8 mouse cellular contexts compared by ENCODE assay signal in the genomic region with DNA sequence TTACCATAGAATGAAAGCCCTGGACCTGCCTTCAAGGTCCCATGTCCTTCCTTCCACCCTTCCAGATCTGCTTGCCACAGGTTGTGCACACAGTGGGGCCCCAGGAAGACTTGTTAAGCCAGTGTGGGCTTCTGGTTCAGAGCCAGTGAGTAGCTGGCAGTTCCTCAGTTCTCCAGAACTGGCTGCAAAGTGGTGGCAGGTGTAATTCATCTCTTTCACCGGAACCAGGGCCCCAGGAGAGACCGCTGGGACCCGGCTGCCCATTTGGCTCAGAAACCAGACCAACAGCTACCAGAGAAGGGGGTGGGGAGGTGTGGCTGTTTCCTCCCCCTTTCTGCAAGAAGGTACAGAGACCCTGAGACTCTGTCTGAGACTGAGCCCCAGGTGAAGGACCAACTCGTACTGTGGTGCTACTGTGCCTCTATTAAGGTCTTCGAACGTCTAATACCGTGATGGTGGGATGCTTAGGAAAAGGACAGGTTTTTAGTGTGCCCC. TPM values are rescaled to one million over a fixed set of nuclear protein-coding genes. Genes with fewer than 3 reads are reported as not detected.
A peak's percentile ranks its signal among the peaks of the same experiment; 100 is the strongest.
DNase-seq lines count a peak whose midpoint lies in the region; ATAC-seq and TF ChIP-seq lines count a peak whose summit lies in the region.

No protein-coding gene starts in this region.

- H3K9me3 ChIP-seq in forebrain, embryonic 15.5 days, result no peaks in the 10 kb centered on the region
- no peaks in the 10 kb centered on the region for H3K9me3 ChIP-seq in liver, embryonic 15.5 days (replicated peaks)

- DNase-seq in brain, embryonic 14.5 days (ENCODE audit: low read depth), result peak; percentile 28
- peak; percentile 21 for DNase-seq in induced T-regulatory cell, adult 2 months (ENCODE audit: low read depth)
- no peak for DNase-seq in left cerebral cortex, adult 8-10 months (ENCODE audit: low spot score in 2 of 2)
- DNase-seq in urinary bladder, postnatal 4 days (ENCODE audit: low spot score in 2 of 2), result no peak

- H3K27ac ChIP-seq in forebrain, embryonic 15.5 days (replicated peaks), result no peak overlapping the region
- H3K27ac ChIP-seq in liver, embryonic 15.5 days (replicated peaks), result no peak overlapping the region

- peak; percentile 38 for ATAC-seq in CD4-positive, CD25-positive, alpha-beta regulatory T cell, adult 4 months
- ATAC-seq in forebrain, embryonic 15.5 days (replicated peaks), result no peak
- ATAC-seq in liver, embryonic 15.5 days (ENCODE audit: insufficient read depth), result no peak
- peak; percentile 15; the same call in 1 of the 2 replicates for ATAC-seq in neutrophil, adult 5-6 weeks (ENCODE audit: extremely low read depth, insufficient number of reproducible peaks, low FRiP score, poor library complexity, severe bottlenecking)

- H3K9ac ChIP-seq in forebrain, embryonic 15.5 days (replicated peaks), result peak overlapping the region; percentile 8; the same call in 1 of the 2 replicates
- H3K9ac ChIP-seq in liver, embryonic 15.5 days, result no peak overlapping the region

- H3K4me1 ChIP-seq in forebrain, embryonic 15.5 days, result peaks cover 18% of the 10 kb centered on the region
- peaks cover 11% of the 10 kb centered on the region for H3K4me1 ChIP-seq in liver, embryonic 15.5 days (replicated peaks)

- TF ChIP-seq POLR2A in brain, embryonic 14.5 days (IDR thresholded peaks at IDR 0.05; ENCODE audit: borderline replicate concordance, extremely low read depth, insufficient read depth, insufficient read length, poor library complexity, severe bottlenecking), result no peak

- WGBS in forebrain, embryonic 15.5 days, result 6% methylated on average over 7 of the region's 7 CpGs
- 8% methylated on average over 7 of the region's 7 CpGs for WGBS in liver, embryonic 15.5 days (ENCODE audit: insufficient replicate concordance)

- no peaks in the 10 kb centered on the region for H3K27me3 ChIP-seq in forebrain, embryonic 15.5 days
- H3K27me3 ChIP-seq in liver, embryonic 15.5 days, result peaks cover 56% of the 10 kb centered on the region

- no peak for TF ChIP-seq CTCF in brain, embryonic 14.5 days (IDR thresholded peaks at IDR 0.05; ENCODE audit: borderline replicate concordance, extremely low read depth, insufficient read depth, insufficient read length)

- no peaks in the 10 kb centered on the region for H3K36me3 ChIP-seq in forebrain, embryonic 15.5 days
- H3K36me3 ChIP-seq in liver, embryonic 15.5 days (replicated peaks), result no peaks in the 10 kb centered on the region

- H3K4me3 ChIP-seq in forebrain, embryonic 15.5 days, result peak overlapping the region; percentile 65
- H3K4me3 ChIP-seq in liver, embryonic 15.5 days (replicated peaks), result peak overlapping the region; percentile 55; the same call in 1 of the 2 replicates

- H3K4me2 ChIP-seq in forebrain, embryonic 15.5 days (replicated peaks), result peak overlapping the region; percentile 97
- H3K4me2 ChIP-seq in liver, embryonic 15.5 days, result peak overlapping the region; percentile 79

RNA-seq across cellular contexts. Expression of a gene that starts 7.8 kb away (rescaled TPM):
- under 1 TPM; 0.39 to 0.61 TPM for polyA plus RNA-seq in CD4-positive, CD25-positive, alpha-beta regulatory T cell, adult 4 months (2017; shearing (Covaris generic))
- 1.4 and 1.5 TPM in 2 replicates for polyA plus RNA-seq in brain, embryonic 14.5 days (2012; rRNA removed)
- 2.4 TPM in 2 replicates for polyA plus RNA-seq in forebrain, embryonic 15.5 days (2015; fragmentation: Nextera tagmentation; extraction: Ambion mirVana)
- polyA plus RNA-seq in liver, embryonic 15.5 days (2015; fragmentation: Nextera tagmentation; extraction: Ambion mirVana), result 0.16 and 0.32 TPM in 2 replicates
- total RNA-seq in neutrophil, adult 5-6 weeks (2017), result 0.37 and 0.58 TPM in 2 replicates
- total RNA-seq in left cerebral cortex, adult 8-10 months (2022), result 10 to 100 TPM; 32.3 to 37.9 (median 33.4) TPM

RNA-seq across cellular contexts. Expression of a gene that starts 19.7 kb away (rescaled TPM):
- polyA plus RNA-seq in CD4-positive, CD25-positive, alpha-beta regulatory T cell, adult 4 months (2017; shearing (Covaris generic)), result 1 to 10 TPM; 6.6 to 10.0 TPM
- 73.2 and 79.8 TPM in 2 replicates for polyA plus RNA-seq in brain, embryonic 14.5 days (2012; rRNA removed)
- polyA plus RNA-seq in forebrain, embryonic 15.5 days (2015; fragmentation: Nextera tagmentation; extraction: Ambion mirVana), result 63.5 and 66.1 TPM in 2 replicates
- 11.5 and 12.4 TPM in 2 replicates for polyA plus RNA-seq in liver, embryonic 15.5 days (2015; fragmentation: Nextera tagmentation; extraction: Ambion mirVana)
- 21.2 and 24.2 TPM in 2 replicates for total RNA-seq in neutrophil, adult 5-6 weeks (2017)
- 10 to 100 TPM; 78.4 to 93.2 (median 82.4) TPM for total RNA-seq in left cerebral cortex, adult 8-10 months (2022)

RNA-seq across cellular contexts. Expression of a gene that starts 19.9 kb away (rescaled TPM):
- polyA plus RNA-seq in CD4-positive, CD25-positive, alpha-beta regulatory T cell, adult 4 months (2017; shearing (Covaris generic)), result 1 to 10 TPM; 4.8 to 7.8 TPM
- 8.1 and 13.1 TPM in 2 replicates for polyA plus RNA-seq in brain, embryonic 14.5 days (2012; rRNA removed)
- 21.2 and 23.0 TPM in 2 replicates for polyA plus RNA-seq in forebrain, embryonic 15.5 days (2015; fragmentation: Nextera tagmentation; extraction: Ambion mirVana)
- polyA plus RNA-seq in liver, embryonic 15.5 days (2015; fragmentation: Nextera tagmentation; extraction: Ambion mirVana), result 26.0 and 26.8 TPM in 2 replicates
- 0.86 and 0.93 TPM in 2 replicates for total RNA-seq in neutrophil, adult 5-6 weeks (2017)
- total RNA-seq in left cerebral cortex, adult 8-10 months (2022), result 1 to 10 TPM in 3 of 4 experiments, under 1 TPM in 1; 0.70 to 1.2 (median 1.1) TPM

RNA-seq across cellular contexts. Expression of a gene that starts 24.0 kb away (rescaled TPM):
- under 1 TPM in 1 of 2 experiments, not detected in 1; 0.27 TPM for polyA plus RNA-seq in CD4-positive, CD25-positive, alpha-beta regulatory T cell, adult 4 months (2017; shearing (Covaris generic))
- 0.07 TPM in 1 of 2 replicates, not detected in the other for polyA plus RNA-seq in brain, embryonic 14.5 days (2012; rRNA removed)
- 0.28 TPM in 1 of 2 replicates, not detected in the other for polyA plus RNA-seq in forebrain, embryonic 15.5 days (2015; fragmentation: Nextera tagmentation; extraction: Ambion mirVana)
- polyA plus RNA-seq in liver, embryonic 15.5 days (2015; fragmentation: Nextera tagmentation; extraction: Ambion mirVana), result 0.07 TPM in 1 of 2 replicates, not detected in the other
- total RNA-seq in neutrophil, adult 5-6 weeks (2017), result 5.0 and 7.1 TPM in 2 replicates
- total RNA-seq in left cerebral cortex, adult 8-10 months (2022), result under 1 TPM in 1 of 4 experiments, not detected in 3; 0.23 TPM

RNA-seq across cellular contexts. Expression of a gene that starts 29.8 kb away (rescaled TPM):
- polyA plus RNA-seq in CD4-positive, CD25-positive, alpha-beta regulatory T cell, adult 4 months (2017; shearing (Covaris generic)), result not detected
- polyA plus RNA-seq in brain, embryonic 14.5 days (2012; rRNA removed), result not detected in 2 replicates
- polyA plus RNA-seq in forebrain, embryonic 15.5 days (2015; fragmentation: Nextera tagmentation; extraction: Ambion mirVana), result not detected in 2 replicates
- polyA plus RNA-seq in liver, embryonic 15.5 days (2015; fragmentation: Nextera tagmentation; extraction: Ambion mirVana), result not detected in 2 replicates
- not detected in 2 replicates for total RNA-seq in neutrophil, adult 5-6 weeks (2017)
- total RNA-seq in left cerebral cortex, adult 8-10 months (2022), result not detected

Comparison
In these comparisons a context has a peak if more than half of its experiments do, and no peak if none do; other contexts are left out.
1. ATAC-seq: peak in CD4-positive, CD25-positive, alpha-beta regulatory T cell, adult 4 months (single experiment) and neutrophil, adult 5-6 weeks (single experiment); none in forebrain, embryonic 15.5 days (single experiment) and liver, embryonic 15.5 days (single experiment).
2. DNase-seq: peak in brain, embryonic 14.5 days (single experiment) and induced T-regulatory cell, adult 2 months (single experiment); none in left cerebral cortex, adult 8-10 months (0 of 2) and urinary bladder, postnatal 4 days (0 of 2).